Mouse (Mus musculus): ENCODE results near the gene Neurog1.

- TF ChIP-seq POLR2A (IDR thresholded peaks at IDR 0.05; ENCODE audit: low read depth, low read length) = no peak
- TF ChIP-seq CTCF (IDR thresholded peaks at IDR 0.05; ENCODE audit: borderline replicate concordance, insufficient read depth, low read length) = no peak
Measured at GRCm38 (mm10) chr13:56275171-56275570, 23.2 kb upstream of the Neurog1 start.

All from embryonic fibroblast, embryonic 13.5 days (primary cell).